Mouse (Mus musculus): ENCODE data around the gene Slc6a21.
"Not testable (repeated sequence)": the region's sequence is repeated elsewhere in the genome, so short reads cannot be mapped to it uniquely, and the experiment has no call there.

Gene Slc6a21

DNA sequence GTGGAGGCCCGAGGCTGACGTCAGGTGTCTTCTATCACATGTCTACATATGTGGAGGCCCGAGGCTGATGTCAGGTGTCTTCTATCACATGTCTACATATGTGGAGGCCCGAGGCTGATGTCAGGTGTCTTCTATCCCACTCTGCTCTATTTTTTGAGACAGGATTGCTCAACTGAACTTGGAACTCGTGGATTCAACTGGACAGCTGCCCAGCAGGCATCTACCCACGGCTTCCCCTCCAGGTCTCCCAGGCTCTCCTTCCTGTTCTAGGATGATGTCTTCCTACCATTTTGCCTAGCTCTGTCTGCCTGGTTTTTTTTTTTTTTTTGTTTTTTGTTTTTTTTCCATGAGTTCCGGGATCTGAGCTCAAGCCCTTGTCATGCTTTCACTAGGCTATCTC lies 21.5 kb upstream of the Slc6a21 start:
- not testable (repeated sequence) for DNase-seq (ENCODE audit: low read depth, low spot score)

DNA sequence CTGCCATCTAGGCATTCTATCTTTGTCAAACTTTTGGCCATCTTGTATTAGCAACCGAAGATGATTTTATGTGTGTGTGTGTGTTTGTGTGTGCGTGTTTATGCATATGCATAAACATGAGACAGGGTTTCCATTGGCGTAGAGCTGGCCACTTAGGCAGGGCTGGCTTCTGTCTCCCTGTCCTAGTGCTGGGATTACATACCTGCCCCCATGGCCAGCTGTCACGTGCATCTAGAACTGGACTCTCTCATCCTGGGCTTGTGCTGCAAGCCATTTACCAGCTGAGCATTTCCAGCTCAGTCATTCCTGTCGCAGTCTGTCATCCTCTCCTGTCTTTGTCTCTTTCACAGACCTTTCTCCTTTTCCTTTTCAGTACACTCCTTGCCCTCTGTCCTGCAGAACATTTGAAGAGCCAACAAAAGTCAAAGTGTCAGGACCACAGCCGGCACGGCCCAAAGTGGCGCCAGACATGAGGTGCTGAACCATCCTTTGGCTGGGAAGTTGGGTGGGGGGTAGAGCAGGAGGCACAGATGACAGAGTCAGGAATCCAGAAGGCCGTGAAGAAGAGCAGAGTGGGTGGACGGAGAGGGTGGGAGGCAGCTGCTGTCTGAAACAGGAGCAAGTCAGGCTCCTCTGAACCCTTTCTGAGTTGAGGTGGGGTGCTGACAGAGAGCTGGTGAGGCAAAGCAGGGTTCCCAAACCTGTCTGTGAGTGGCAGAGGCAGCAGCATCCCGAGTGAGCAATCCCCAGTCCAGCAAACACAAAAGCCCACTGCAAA lies 20.1 kb upstream of the Slc6a21 start:
- no peak for DNase-seq (ENCODE audit: low read depth, low spot score)

DNA sequence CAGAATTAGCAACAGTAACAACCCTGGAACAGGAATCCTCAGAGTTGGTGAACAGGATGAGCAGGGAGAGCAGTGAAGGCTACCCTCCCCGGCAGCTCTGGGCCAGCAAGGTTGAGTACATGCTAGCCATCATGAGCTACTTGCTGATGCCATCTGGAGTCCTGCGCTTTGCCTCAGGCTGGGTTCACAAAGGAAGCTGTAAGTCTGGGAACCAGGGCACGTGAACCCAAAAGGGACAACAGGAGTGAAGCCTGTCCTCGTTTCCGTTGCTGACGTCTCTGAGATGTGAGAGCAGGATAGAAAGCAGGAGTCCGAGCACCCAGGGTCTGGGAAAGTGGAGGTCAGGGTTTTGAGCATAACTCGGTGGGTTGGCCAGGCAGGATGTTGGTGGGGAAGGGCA lies 18.0 kb upstream of the Slc6a21 start:
- DNase-seq (ENCODE audit: low read depth, low spot score), result no peak

GRCm38 (mm10) chr7:45262266-45262665 lies 15.0 kb upstream of the Slc6a21 start:
- DNase-seq (ENCODE audit: low read depth, low spot score), result no peak

DNA sequence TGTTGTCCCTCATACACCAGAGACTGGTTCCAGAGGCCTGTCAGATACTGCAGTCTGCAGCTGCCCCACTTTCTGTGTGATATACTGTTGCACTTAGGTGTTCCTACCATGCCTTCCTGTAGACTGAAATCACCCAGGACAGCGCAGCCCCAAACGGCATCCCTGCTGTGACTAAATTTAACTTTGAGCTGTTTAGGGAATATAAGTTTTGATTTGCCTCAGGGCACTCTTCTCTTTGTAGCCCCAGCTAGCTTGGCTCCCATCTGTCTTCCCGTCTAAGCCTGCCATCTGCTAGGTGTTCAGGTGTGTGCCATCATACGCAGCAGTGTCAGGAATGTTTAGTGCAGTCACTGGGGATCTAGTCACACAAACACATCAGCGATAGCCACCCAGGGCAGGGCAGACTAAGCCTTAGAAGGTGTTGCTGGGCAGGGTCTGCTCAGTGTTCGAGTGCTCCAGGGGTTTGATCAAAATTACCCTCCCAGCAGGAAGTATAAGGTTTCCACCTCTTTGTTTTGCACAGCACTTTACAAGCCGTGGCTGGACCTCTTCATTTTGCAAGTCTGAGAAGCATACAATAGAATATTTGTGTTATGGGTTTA lies 14.2 kb upstream of the Slc6a21 start:
- DNase-seq (ENCODE audit: low read depth, low spot score), result no peak

- DNase-seq (ENCODE audit: low read depth, low spot score), result no peak
Measured at GRCm38 (mm10) chr7:45264348-45264747, 13.0 kb upstream of the Slc6a21 start.

- DNase-seq (ENCODE audit: low read depth, low spot score), result peak; percentile 86
Measured at GRCm38 (mm10) chr7:45265518-45265917, 11.8 kb upstream of the Slc6a21 start.

DNA sequence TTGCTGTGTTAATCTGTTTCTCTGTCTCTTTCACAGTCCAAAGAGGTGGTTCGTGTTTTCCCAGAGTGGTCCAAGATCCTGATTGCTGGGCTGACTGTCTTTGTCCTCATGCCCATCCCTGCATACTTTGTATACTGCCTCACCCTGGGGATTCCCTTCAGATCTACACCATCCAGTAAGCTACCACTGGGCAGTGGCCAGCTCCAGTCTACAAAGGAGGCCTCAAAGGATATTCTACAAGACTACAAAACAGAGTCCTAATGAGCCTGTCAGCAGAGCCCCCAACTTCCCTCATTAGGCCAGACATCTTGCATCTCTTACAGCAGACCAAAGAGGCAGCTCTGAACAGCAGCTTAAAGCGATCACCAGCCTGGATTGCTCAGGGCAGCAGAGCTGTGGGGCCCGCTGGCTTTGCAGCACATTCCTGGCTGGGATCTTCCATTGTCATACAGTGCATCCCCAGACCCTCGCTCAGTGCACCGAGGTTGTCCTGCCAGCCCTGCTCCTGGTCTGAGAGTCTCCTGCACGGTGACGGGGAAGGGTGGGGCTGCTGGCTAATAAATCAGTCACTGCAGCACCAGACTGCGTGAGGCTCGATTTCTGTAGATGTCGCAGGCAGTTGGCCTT lies 4.4 kb upstream of the Slc6a21 start:
- DNase-seq (ENCODE audit: low read depth, low spot score), result peak; percentile 44

DNA sequence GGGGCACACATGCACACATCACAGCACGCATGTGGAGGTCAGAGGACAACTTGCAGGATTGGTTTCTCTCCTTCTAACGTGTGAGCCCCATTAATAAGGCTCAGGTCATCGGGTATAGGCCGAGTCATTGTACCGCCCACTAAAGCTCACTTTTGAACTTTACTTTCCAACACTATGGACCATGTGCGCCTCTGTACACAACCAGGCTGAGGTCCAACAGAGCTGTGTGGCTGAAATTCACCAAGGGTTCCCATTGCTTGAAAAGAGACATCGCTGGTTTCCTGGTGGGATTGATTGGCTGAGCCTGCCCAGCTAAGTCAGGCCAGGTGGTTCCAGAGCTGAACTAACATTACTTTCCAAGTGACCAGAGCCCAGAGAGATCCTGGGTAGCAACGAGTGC lies 3.6 kb upstream of the Slc6a21 start:
- DNase-seq (ENCODE audit: low read depth, low spot score), result no peak

DNA sequence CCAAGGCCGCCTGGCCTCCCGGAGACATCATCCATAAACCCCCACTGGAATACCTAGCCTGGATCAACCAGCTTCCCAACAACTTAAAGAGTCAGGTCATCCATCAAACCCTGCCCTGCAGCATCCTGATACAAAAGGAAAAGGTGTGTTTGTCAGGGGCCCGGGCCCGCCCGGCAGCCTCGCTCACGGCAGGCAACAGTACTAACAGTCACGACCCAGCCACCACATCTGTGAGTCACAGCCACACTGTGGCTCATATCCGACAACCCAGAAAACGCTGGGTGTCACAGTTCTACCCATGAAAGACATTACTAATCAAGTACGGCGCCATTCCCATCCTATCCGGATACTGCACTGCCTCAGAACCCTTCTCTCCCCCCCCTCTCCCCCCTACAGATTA lies 9.2 kb downstream of the Slc6a21 start:
- no peak for DNase-seq (ENCODE audit: low read depth, low spot score)

- DNase-seq (ENCODE audit: low read depth, low spot score), result no peak
Measured at GRCm38 (mm10) chr7:45296626-45297025, 19.3 kb downstream of the Slc6a21 start.

GRCm38 (mm10) chr7:45297563-45297962 lies 20.2 kb downstream of the Slc6a21 start:
- peak; percentile 70 for DNase-seq (ENCODE audit: low read depth, low spot score)

GRCm38 (mm10) chr7:45299752-45300151 lies 22.4 kb downstream of the Slc6a21 start:
- DNase-seq (ENCODE audit: low read depth, low spot score), result peak; percentile 76

- peak; percentile 81 for DNase-seq (ENCODE audit: low read depth, low spot score)
Measured at GRCm38 (mm10) chr7:45300270-45300669, 23.0 kb downstream of the Slc6a21 start.

DNA sequence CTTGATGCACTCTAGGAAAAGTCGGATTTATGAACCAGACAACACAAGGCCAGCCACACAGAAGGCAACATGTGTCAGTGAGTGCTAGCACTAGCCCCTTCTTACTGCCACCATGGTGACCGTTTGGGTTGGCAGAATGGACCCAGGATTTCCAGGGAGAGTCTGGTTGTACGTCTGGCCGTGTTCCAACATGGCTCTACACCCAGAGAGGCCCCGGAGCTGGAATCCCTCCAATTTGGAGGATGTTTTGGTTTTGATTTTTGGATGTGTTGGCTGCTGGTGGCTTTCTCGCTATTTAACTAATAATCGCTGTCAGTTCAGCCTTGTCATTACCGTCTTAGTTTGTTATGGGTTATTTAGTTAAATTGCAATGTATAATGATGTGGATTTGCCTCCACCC lies 25.3 kb downstream of the Slc6a21 start:
- no peak for DNase-seq (ENCODE audit: low read depth, low spot score)

- peak; percentile 71 for DNase-seq (ENCODE audit: low read depth, low spot score)
Measured at GRCm38 (mm10) chr7:45304869-45305268, 27.6 kb downstream of the Slc6a21 start.

DNA sequence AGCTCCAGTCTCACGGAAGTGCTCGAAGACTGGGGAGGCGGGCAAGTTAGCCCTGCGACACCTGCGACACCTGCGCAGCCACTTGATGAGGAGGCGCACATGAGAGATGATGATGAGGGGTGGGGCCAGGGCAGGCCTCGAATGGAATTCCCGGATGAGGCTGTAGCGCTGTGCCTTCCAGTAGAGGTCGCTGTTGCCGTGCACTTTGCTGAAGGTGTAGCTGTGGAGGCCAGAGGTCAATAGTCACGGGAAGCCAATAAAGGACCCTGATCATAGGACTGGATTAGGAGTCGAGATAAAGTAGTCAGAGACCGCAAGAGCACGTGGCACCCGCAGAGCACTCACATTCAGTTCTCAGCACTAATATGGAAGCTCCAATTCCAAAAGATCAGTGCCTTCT lies 28.0 kb downstream of the Slc6a21 start:
- DNase-seq (ENCODE audit: low read depth, low spot score), result peak; percentile 93

DNA sequence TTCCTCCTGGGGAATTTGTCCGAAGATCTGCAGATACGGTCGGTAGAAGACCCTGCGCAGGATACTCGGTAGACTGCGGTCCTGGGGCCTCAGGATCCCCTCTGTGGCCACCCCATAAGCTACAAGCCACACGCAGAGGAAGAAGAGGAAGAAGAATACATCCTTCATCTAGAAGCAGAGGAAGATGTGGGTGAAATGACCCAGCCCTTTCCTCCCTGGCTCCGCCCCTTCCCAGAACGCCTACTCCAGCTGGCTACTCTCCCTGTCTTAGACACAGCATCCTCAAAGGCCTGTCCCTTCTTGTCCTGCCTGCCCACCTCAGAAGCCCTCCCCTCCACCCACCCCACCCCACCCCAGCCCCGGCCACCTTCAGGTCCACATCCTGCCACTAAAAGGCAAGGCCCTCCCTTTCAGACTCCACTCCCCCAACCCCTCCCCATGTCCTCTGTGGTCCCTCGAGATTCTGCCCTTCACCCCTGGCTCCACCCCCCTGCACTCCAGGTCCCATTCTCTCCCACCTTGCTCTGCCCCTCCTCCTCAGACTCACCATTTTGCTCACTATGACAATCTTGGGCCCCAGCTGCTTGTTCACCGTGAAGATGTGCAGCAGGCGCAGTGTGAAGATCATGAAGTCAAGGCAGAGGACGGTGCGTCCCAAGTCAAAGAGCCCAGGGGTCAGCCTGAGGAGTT lies 31.4 kb downstream of the Slc6a21 start:
- peak; percentile 67 for DNase-seq (ENCODE audit: low read depth, low spot score)

- peak; percentile 90 for DNase-seq (ENCODE audit: low read depth, low spot score)
Measured at GRCm38 (mm10) chr7:45309455-45309854, 32.1 kb downstream of the Slc6a21 start.

DNA sequence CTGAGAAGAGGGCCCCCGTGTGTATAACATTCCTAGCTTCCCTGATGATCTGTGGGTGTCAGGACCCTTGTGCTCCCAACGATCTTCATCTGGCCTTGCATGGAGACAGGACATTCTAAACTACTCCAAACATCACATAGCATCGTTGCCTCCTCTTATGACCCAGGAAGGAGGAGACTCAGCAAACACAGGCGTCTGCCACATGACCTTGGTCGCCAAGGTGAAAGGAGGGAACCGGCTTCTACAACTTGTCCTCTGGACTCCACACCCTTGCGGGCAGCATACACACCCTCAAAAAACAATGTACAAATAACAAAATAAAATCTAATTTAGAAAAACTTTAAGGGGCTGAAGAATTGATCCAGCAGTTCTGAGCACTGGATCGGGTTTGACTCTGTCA lies 34.7 kb downstream of the Slc6a21 start:
- DNase-seq (ENCODE audit: low read depth, low spot score), result no peak

DNA sequence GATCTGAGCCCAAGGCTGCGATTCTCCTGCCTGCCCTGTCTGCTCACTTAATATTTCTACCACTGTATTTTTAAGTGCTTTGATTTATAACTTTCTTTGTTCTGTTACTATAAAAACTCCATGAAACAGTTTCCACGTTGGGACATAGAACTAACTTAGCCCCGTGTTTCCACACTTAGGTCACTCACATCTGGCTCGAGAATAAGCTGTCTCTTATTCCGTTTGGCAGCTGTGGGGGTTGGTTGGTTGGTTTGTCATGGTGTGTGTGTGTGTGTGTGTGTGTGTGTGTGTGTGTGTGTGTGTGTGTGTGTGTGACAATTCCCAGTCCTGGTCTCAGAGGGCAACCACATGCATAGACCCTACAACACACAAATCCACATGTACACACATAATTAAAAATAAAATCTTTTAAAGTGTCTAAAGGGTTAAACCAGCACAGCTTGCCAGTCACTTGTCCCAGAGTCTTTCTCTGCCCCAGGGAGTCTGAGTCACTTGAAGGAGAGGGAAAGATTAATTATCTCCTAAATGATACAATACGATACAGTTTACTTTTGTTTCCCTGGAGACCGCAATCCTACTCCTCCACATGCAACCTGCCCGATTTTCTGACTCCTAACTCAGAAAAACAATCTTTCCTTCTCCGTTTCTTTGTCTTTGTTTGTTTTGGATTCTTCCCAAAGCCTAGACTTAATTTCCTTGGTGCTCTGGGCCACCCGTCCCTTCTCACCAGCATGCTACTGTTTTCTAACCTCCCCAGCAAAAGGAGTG lies 35.6 kb downstream of the Slc6a21 start:
- no peak for DNase-seq (ENCODE audit: low read depth, low spot score)

GRCm38 (mm10) chr7:45313495-45313894 lies 36.2 kb downstream of the Slc6a21 start:
- no peak for DNase-seq (ENCODE audit: low read depth, low spot score)
